Mouse (Mus musculus) 416B (cell line): ENCODE results near the gene Pld3.
A peak's percentile ranks its signal among the peaks of the same experiment; 100 is the strongest.

ENCODE experiments used
- DNase-seq: peaks from one replicate; pipeline ENCODE4 v3.0.0; 2011; ENCODE audit warnings: low read depth

The Pld3 gene

GRCm38 (mm10) chr7:27569580-27570224, 16.7 kb upstream of the Pld3 start:
- peak; percentile 34 for DNase-seq

- DNase-seq = peak; percentile 54
Measured at GRCm38 (mm10) chr7:27560978-27561377, 8.0 kb upstream of the Pld3 start.

GRCm38 (mm10) chr7:27560291-27560887, 7.4 kb upstream of the Pld3 start:
- DNase-seq = no peak

GRCm38 (mm10) chr7:27552070-27552469, 948 bp downstream of the Pld3 start:
- DNase-seq = peak; percentile 42

GRCm38 (mm10) chr7:27549597-27549996, 3.4 kb downstream of the Pld3 start:
- DNase-seq = no peak

GRCm38 (mm10) chr7:27544675-27545370, 8.2 kb downstream of the Pld3 start:
- DNase-seq = peak; percentile 84

- DNase-seq = no peak
Measured at GRCm38 (mm10) chr7:27543851-27544250, 9.2 kb downstream of the Pld3 start.

- DNase-seq = no peak
Measured at GRCm38 (mm10) chr7:27543065-27543464, 10.0 kb downstream of the Pld3 start.

- peak; percentile 81 for DNase-seq
Measured at GRCm38 (mm10) chr7:27542392-27543033, 10.5 kb downstream of the Pld3 start.

- DNase-seq = no peak
Measured at GRCm38 (mm10) chr7:27541922-27542321, 11.1 kb downstream of the Pld3 start.

- DNase-seq = peak; percentile 23
Measured at GRCm38 (mm10) chr7:27541431-27541830, 11.6 kb downstream of the Pld3 start.

- no peak for DNase-seq
Measured at GRCm38 (mm10) chr7:27540935-27541334, 12.1 kb downstream of the Pld3 start.

- DNase-seq = peak; percentile 21
Measured at GRCm38 (mm10) chr7:27540521-27540920, 12.5 kb downstream of the Pld3 start.

- no peak for DNase-seq
Measured at GRCm38 (mm10) chr7:27538797-27539196, 14.2 kb downstream of the Pld3 start.

GRCm38 (mm10) chr7:27537998-27538397, 15.0 kb downstream of the Pld3 start:
- no peak for DNase-seq

GRCm38 (mm10) chr7:27536618-27537017, 16.4 kb downstream of the Pld3 start:
- no peak for DNase-seq

- DNase-seq = no peak
Measured at GRCm38 (mm10) chr7:27535386-27535785, 17.6 kb downstream of the Pld3 start.

GRCm38 (mm10) chr7:27532480-27533050, 20.5 kb downstream of the Pld3 start:
- no peak for DNase-seq

GRCm38 (mm10) chr7:27531707-27532106, 21.3 kb downstream of the Pld3 start:
- no peak for DNase-seq

GRCm38 (mm10) chr7:27530937-27531336, 22.1 kb downstream of the Pld3 start:
- no peak for DNase-seq

- DNase-seq = no peak
Measured at GRCm38 (mm10) chr7:27529070-27529469, 23.9 kb downstream of the Pld3 start.

- peak; percentile 83 for DNase-seq
Measured at GRCm38 (mm10) chr7:27526039-27526827, 26.8 kb downstream of the Pld3 start.
